Mouse (Mus musculus) olfactory bulb, adult 2 months (tissue): ENCODE data around the gene Cd79b.

ENCODE experiments used
- CTCF ChIP-seq: fragments of 200-500 bp; IDR thresholded peaks from 2 replicates; pipeline ENCODE4 v1.5.1; 2012; ENCODE audit warnings: low read depth, mild to moderate bottlenecking, low read length, moderate library complexity; ENCODE audit not compliant: insufficient read depth
- POLR2A ChIP-seq: fragments of 200-500 bp; IDR thresholded peaks from 2 replicates; pipeline ENCODE4 v1.6.1; 2012; ENCODE audit warnings: mild to moderate bottlenecking, low read depth, low read length, moderate library complexity; ENCODE audit not compliant: insufficient read depth

DNA sequence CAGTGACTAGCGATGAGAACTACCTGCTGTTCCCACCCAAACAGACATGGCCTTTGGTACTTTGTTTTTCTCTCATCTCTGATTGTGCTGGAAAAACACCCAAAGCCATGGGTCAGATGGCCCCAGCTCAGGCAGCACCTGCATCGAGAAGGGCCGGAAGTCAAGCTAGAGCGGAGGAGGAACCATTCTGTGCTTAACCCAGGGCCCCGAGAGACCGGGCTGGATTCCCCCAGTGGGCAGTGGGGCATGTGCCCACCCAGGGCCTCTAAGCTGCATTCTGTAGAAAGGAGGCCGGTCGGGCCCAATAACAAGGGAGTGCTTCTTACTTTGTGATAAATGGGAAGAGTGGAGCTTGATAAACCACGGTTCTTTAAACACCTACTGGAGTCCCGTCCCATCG lies 6.4 kb downstream of the Cd79b start:
- no peak for TF ChIP-seq CTCF
- TF ChIP-seq POLR2A = no peak
